Mouse (Mus musculus) common myeloid progenitor, adult 5-6 weeks (primary cell): ENCODE measurements around the gene Cyp2b19. TPM values are rescaled to one million over a fixed set of nuclear protein-coding genes. Genes with fewer than 3 reads are reported as not detected.

Source experiments
- total RNA-seq: library from RNA; stranded (forward); fragments of 200-1000, 187-1606 nt; gene quantifications from 2 replicates; pipeline ENCODE4 v1.2.3, GENCODE M21; 2017

Gene Cyp2b19
- total RNA-seq, 1 experiment from 2014 or later = not detected

Other genes with a start within 250 kb of the Cyp2b19 start
- not detected in 2 replicates for gene Nlrp9a, start 222.1 kb upstream of the Cyp2b19 start, total RNA-seq
- gene Vmn1r185, start 138.7 kb upstream of the Cyp2b19 start, total RNA-seq = not detected in 2 replicates
- gene Cyp2b23, start 70.7 kb upstream of the Cyp2b19 start, total RNA-seq = not detected in 2 replicates
- gene Cyp2g1, start 51.8 kb downstream of the Cyp2b19 start, total RNA-seq = not detected in 2 replicates
- not detected in 2 replicates for gene Cyp2a5, start 78.2 kb downstream of the Cyp2b19 start, total RNA-seq
- not detected in 2 replicates for gene Cyp2a22, start 182.2 kb downstream of the Cyp2b19 start, total RNA-seq